Mouse (Mus musculus) MEL (cell line): ENCODE measurements around the gene Il18rap. TPM values are rescaled to one million over a fixed set of nuclear protein-coding genes. Genes with fewer than 3 reads are reported as not detected.

Experiments
- DNase-seq: peaks from one replicate; pipeline ENCODE4 v3.0.0; 2011; ENCODE audit warnings: low read depth, low spot score
- H3K27ac ChIP-seq: 2 replicates; pipeline ENCODE4 v1.5.1; 2012; ENCODE audit warnings: low read depth, mild to moderate bottlenecking, control low read depth, low read length, moderate library complexity; ENCODE audit not compliant: control insufficient read depth
- H3K27me3 ChIP-seq, 2 experiments: fragments of 150-350 bp in 1 of 2; sonication (generic) in 1 of 2; 2 replicates each; pipeline ENCODE4 v1.6.1; 2012; ENCODE audit warnings: low read length in 2 of 2, mild to moderate bottlenecking in 2 of 2, improper control_type of control experiment in 1 of 2, moderate library complexity in 1 of 2; ENCODE audit not compliant: insufficient read depth in 2 of 2, control insufficient read depth in 1 of 2
- H3K36me3 ChIP-seq, 2 experiments: 2 replicates each; pipeline ENCODE4 v1.6.1; 2012 to 2014; ENCODE audit warnings: low read length in 2 of 2, improper control_type of control experiment in 1 of 2, inconsistent platforms in 1 of 2, mild to moderate bottlenecking in 1 of 2; ENCODE audit not compliant: insufficient read depth in 2 of 2, control insufficient read depth in 1 of 2
- H3K4me1 ChIP-seq, 2 experiments: fragments of 150-350 bp in 1 of 2; sonication (generic) in 1 of 2; 2 replicates each; pipeline ENCODE4 v1.6.1; 2012; ENCODE audit warnings: low read length in 2 of 2, improper control_type of control experiment in 1 of 2, mild to moderate bottlenecking in 1 of 2; ENCODE audit not compliant: insufficient read depth in 2 of 2, control insufficient read depth in 1 of 2
- H3K4me3 ChIP-seq, 2 experiments: fragments of 150-350 bp in 1 of 2; sonication (generic) in 1 of 2; 2 replicates each; pipeline ENCODE4 v1.5.1; 2012; ENCODE audit warnings: low read depth in 2 of 2, low read length in 2 of 2, mild to moderate bottlenecking in 2 of 2, moderate library complexity in 2 of 2, control low read depth in 1 of 2, improper control_type of control experiment in 1 of 2; ENCODE audit not compliant: control insufficient read depth in 1 of 2, insufficient read depth in 1 of 2
- H3K79me2 ChIP-seq: 2 replicates; pipeline ENCODE4 v1.6.1; 2012; ENCODE audit warnings: mild to moderate bottlenecking, low read length, moderate library complexity; ENCODE audit not compliant: control insufficient read depth, poor library complexity, insufficient read depth
- H3K9ac ChIP-seq: 2 replicates; pipeline ENCODE4 v1.6.1; 2012; ENCODE audit warnings: low read depth, mild to moderate bottlenecking, control low read depth, low read length, moderate library complexity; ENCODE audit not compliant: control insufficient read depth, poor library complexity, severe bottlenecking
- H3K9me3 ChIP-seq: fragments of 150-350 bp; sonication (generic); replicated peaks from 2 replicates; pipeline ENCODE4 v1.6.1; 2012; ENCODE audit warnings: mild to moderate bottlenecking, low read length, improper control_type of control experiment, moderate library complexity; ENCODE audit not compliant: insufficient read depth
- BHLHE40 ChIP-seq: IDR thresholded peaks from 2 replicates; pipeline ENCODE4 v1.6.1; 2012; ENCODE audit warnings: low read depth, mild to moderate bottlenecking, inconsistent platforms, low read length, improper control_type of control experiment, borderline replicate concordance
- CHD1 ChIP-seq: IDR thresholded peaks from 2 replicates; pipeline ENCODE4 v1.6.1; 2012; ENCODE audit warnings: low read depth, mild to moderate bottlenecking, inconsistent platforms, low read length, improper control_type of control experiment
- CTCF ChIP-seq, 3 experiments: IDR thresholded peaks in 2 of 3; conservative IDR thresholded peaks in 1 of 3; 2 replicates each; pipeline ENCODE4 v1.5.1; 2011 to 2012; ENCODE audit warnings: low read length in 3 of 3, low read depth in 2 of 3, mild to moderate bottlenecking in 2 of 3, improper control_type of control experiment in 1 of 3, inconsistent platforms in 1 of 3, mixed read lengths in 1 of 3, moderate library complexity in 1 of 3; ENCODE audit not compliant: control insufficient read depth in 1 of 3, insufficient read depth in 1 of 3, poor library complexity in 1 of 3, severe bottlenecking in 1 of 3
- E2F4 ChIP-seq: IDR thresholded peaks from 2 replicates; pipeline ENCODE4 v1.6.1; 2011; ENCODE audit warnings: low read depth, low read length, improper control_type of control experiment, borderline replicate concordance
- ELF1 ChIP-seq: IDR thresholded peaks from 2 replicates; pipeline ENCODE4 v1.6.1; 2014; ENCODE audit warnings: low read depth, mild to moderate bottlenecking, inconsistent platforms, low read length, improper control_type of control experiment, moderate library complexity
- EP300 ChIP-seq, 2 experiments: IDR thresholded peaks; 2 replicates each; pipeline ENCODE4 v1.6.1; 2011; ENCODE audit warnings: improper control_type of control experiment in 2 of 2, low read length in 2 of 2, low read depth in 1 of 2, mild to moderate bottlenecking in 1 of 2
- GATA1 ChIP-seq: IDR thresholded peaks from 2 replicates; pipeline ENCODE4 v1.6.1; 2011; ENCODE audit warnings: low read depth, low read length, improper control_type of control experiment
- HCFC1 ChIP-seq: IDR thresholded peaks from 2 replicates; pipeline ENCODE4 v1.6.1; 2012; ENCODE audit warnings: low read depth, mild to moderate bottlenecking, inconsistent platforms, low read length, improper control_type of control experiment, moderate library complexity
- JUND ChIP-seq: IDR thresholded peaks from 2 replicates; pipeline ENCODE4 v1.6.1; 2011; ENCODE audit warnings: low read depth, mild to moderate bottlenecking, improper control_type of control experiment, low read length
- KAT2A ChIP-seq: conservative IDR thresholded peaks from 2 replicates; pipeline ENCODE4 v1.6.1; 2012; ENCODE audit warnings: low read depth, low read length, improper control_type of control experiment, inconsistent platforms
- MAFK ChIP-seq: IDR thresholded peaks from 2 replicates; pipeline ENCODE4 v1.6.1; 2011; ENCODE audit warnings: low read depth, mild to moderate bottlenecking, low read length, improper control_type of control experiment, borderline replicate concordance
- MEF2A ChIP-seq: IDR thresholded peaks from 2 replicates; pipeline ENCODE4 v1.6.1; 2014; ENCODE audit warnings: low read depth, mild to moderate bottlenecking, inconsistent platforms, low read length, improper control_type of control experiment; ENCODE audit not compliant: poor library complexity, insufficient replicate concordance, severe bottlenecking; ENCODE audit errors: extremely low read depth
- MXI1 ChIP-seq: IDR thresholded peaks from 2 replicates; pipeline ENCODE4 v1.6.1; 2011; ENCODE audit warnings: mild to moderate bottlenecking, low read depth, low read length, improper control_type of control experiment
- NELFE ChIP-seq: IDR thresholded peaks from 2 replicates; pipeline ENCODE4 v1.6.1; 2011; ENCODE audit warnings: low read depth, low read length, improper control_type of control experiment
- NRF1 ChIP-seq: IDR thresholded peaks from 2 replicates; pipeline ENCODE4 v1.6.1; 2014; ENCODE audit warnings: low read depth, mild to moderate bottlenecking, inconsistent platforms, low read length, improper control_type of control experiment, moderate library complexity; ENCODE audit not compliant: poor library complexity, insufficient read depth, severe bottlenecking
- POLR2AphosphoS5 ChIP-seq: IDR thresholded peaks from 2 replicates; pipeline ENCODE4 v1.6.1; 2012; ENCODE audit warnings: low read depth, borderline replicate concordance, mild to moderate bottlenecking, inconsistent platforms, low read length, moderate library complexity, mixed read lengths
- RAD21 ChIP-seq: IDR thresholded peaks from 2 replicates; pipeline ENCODE4 v1.6.1; 2011; ENCODE audit warnings: mild to moderate bottlenecking, low read depth, low read length, improper control_type of control experiment
- SIN3A ChIP-seq: IDR thresholded peaks from 2 replicates; pipeline ENCODE4 v1.6.1; 2012; ENCODE audit warnings: low read length, improper control_type of control experiment, inconsistent platforms
- SMC3 ChIP-seq: IDR thresholded peaks from 2 replicates; pipeline ENCODE4 v1.6.1; 2011; ENCODE audit warnings: low read depth, low read length, improper control_type of control experiment
- TAL1 ChIP-seq: IDR thresholded peaks from 2 replicates; pipeline ENCODE4 v1.6.1; 2012; ENCODE audit warnings: mild to moderate bottlenecking, inconsistent platforms, low read length, moderate library complexity, mixed read lengths
- TBP ChIP-seq: IDR thresholded peaks from 2 replicates; pipeline ENCODE4 v1.8.0; 2011; ENCODE audit warnings: low read depth, low read length, improper control_type of control experiment
- TCF12 ChIP-seq: IDR thresholded peaks from 2 replicates; pipeline ENCODE4 v1.6.1; 2014; ENCODE audit warnings: low read depth, mild to moderate bottlenecking, inconsistent platforms, low read length, improper control_type of control experiment, moderate library complexity
- USF2 ChIP-seq, 2 experiments: IDR thresholded peaks; 2 replicates each; pipeline ENCODE4 v1.6.1; 2011 to 2012; ENCODE audit warnings: improper control_type of control experiment in 2 of 2, low read length in 2 of 2, borderline replicate concordance in 1 of 2, inconsistent platforms in 1 of 2, low read depth in 1 of 2, mild to moderate bottlenecking in 1 of 2; ENCODE audit not compliant: insufficient read depth in 1 of 2
- ZC3H11A ChIP-seq: IDR thresholded peaks from 2 replicates; pipeline ENCODE4 v1.6.1; 2012; ENCODE audit warnings: low read depth, mild to moderate bottlenecking, inconsistent platforms, low read length, improper control_type of control experiment
- ZMIZ1 ChIP-seq: IDR thresholded peaks from 2 replicates; pipeline ENCODE4 v1.6.1; 2012; ENCODE audit warnings: low read depth, mild to moderate bottlenecking, inconsistent platforms, low read length, improper control_type of control experiment, moderate library complexity
- ZNF384 ChIP-seq: IDR thresholded peaks from 2 replicates; pipeline ENCODE4 v1.6.1; 2012; ENCODE audit warnings: low read depth, mild to moderate bottlenecking, inconsistent platforms, low read length, improper control_type of control experiment
- polyA plus RNA-seq, 2 experiments: library from polyadenylated mRNA; stranded (reverse) in 1 of 2; unstranded in 1 of 2; fragments of >175 nt in 1 of 2; fragments of >200 nt in 1 of 2; gene quantifications; 2 replicates each; pipeline versions ENCODE4 v1.2.1 to v1.2.4; 2012; ENCODE audit warnings: low replicate concordance in 2 of 2, low read depth in 1 of 2; ENCODE audit not compliant: insufficient read length in 2 of 2, insufficient read depth in 1 of 2, missing spikeins in 1 of 2
- total RNA-seq: library from RNA; depleted of rRNA; stranded (reverse); fragments of 300-350 nt; gene quantifications from 2 replicates; pipeline ENCODE4 v1.2.3, GENCODE M21; 2012

Il18rap gene
- total and polyA plus RNA-seq, 3 experiments, result not detected

DNA sequence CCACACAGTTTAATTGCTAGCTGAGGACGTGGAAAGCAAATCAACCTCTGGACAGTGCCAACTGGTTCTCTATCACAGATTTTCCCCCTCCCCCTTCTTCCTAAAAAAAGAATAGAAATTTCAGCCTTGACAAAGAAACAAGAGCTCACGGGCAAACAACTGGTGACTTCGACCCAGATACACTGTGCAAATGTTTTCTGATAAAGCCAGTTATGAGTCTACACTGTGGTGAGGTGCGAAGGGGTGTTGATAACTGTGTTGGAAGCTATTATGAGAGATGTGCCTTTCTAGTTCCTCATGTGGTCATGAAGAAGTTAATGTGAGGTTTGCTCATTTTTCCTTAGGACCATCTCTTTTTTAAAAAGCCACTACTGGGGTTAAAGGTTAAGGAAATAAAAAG, 54.2 kb downstream of the Il18rap start:
- H3K9me3 ChIP-seq, result no peaks in the 10 kb centered on the region
- H3K36me3 ChIP-seq, result no peaks in the 10 kb centered on the region
- DNase-seq, result no peak
- H3K27ac ChIP-seq, result no peak overlapping the region
- H3K4me3 ChIP-seq, result no peak overlapping the region
- no peak overlapping the region for H3K9ac ChIP-seq
- H3K79me2 ChIP-seq, result no peaks in the 10 kb centered on the region
- no peak for TF ChIP-seq E2F4
- no peak for TF ChIP-seq MXI1
- no peak for TF ChIP-seq HCFC1
- no peak for TF ChIP-seq TCF12
- no peak for TF ChIP-seq BHLHE40
- TF ChIP-seq NRF1, result no peak
- no peak for TF ChIP-seq RAD21
- TF ChIP-seq MAFK, result no peak
- no peak for TF ChIP-seq KAT2A
- no peak for TF ChIP-seq CHD1
- no peak for TF ChIP-seq ELF1
- TF ChIP-seq POLR2AphosphoS5, result no peak
- no peaks in the 10 kb centered on the region for H3K4me1 ChIP-seq
- H3K27me3 ChIP-seq, result peaks cover 0 to 1% of the 10 kb centered on the region in 2 experiments; a peak in 1 of 4 replicates

DNA sequence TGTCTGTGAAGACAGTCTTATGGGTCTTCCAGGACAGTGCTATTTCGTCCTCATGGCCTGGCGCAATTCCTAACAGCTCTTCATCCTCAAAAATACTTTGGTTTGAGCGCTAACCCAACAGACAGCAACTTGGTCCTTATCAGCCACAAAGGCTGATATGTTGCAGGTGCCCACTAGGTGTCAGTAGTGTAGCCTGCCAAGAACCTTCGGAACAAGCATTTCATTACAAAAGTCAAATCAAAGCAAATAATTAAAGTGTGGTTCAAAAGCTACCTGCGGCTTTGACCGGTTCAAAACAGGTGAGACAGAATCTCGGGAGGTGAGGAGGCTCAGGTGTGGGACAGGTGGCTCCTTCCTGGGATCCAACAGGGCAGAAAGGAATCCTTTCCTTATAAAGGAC, 64.6 kb downstream of the Il18rap start, which contains the start of gene Slc9a4:
Gene Slc9a4, plus strand, starts transcription at position 298 of the 400 bp plus-strand sequence.
- Histone ChIP-seq H3K79me2 (no peaks in the 10 kb centered on the region), H3K9me3 (no peaks in the 10 kb centered on the region), H3K27ac (no peak within 1 kb of the TSS), H3K36me3 (no peaks in the 10 kb centered on the region), H3K9ac (no peak within 1 kb of the TSS), H3K27me3 (no peaks in the 10 kb centered on the region), H3K4me3 (no peak within 1 kb of the TSS), H3K4me1 (no peaks in the 10 kb centered on the region)
- DNase-seq, result peak; percentile 37
- TF ChIP-seq POLR2AphosphoS5 (no peak), TAL1 (no peak), CTCF (IDR thresholded peaks at IDR 0.05 in 2 of 3, conservative IDR thresholded peaks at IDR 0.05 in 1 of 3; ENCODE audit: control insufficient read depth in 1 of 3, insufficient read depth in 1 of 3, low read depth in 2 of 3, low read length in 3 of 3, poor library complexity in 1 of 3, severe bottlenecking in 1 of 3) (peak; percentile 64 to 65 (median 64)), ZNF384 (no peak), BHLHE40 (no peak), SIN3A (no peak), USF2 (IDR thresholded peaks at IDR 0.05; ENCODE audit: borderline replicate concordance in 1 of 2, insufficient read depth in 1 of 2, low read depth in 1 of 2, low read length in 2 of 2) (no peak), GATA1 (peak; percentile 37), JUND (no peak), NELFE (no peak), TBP (no peak), ZC3H11A (peak; percentile 35), EP300 (IDR thresholded peaks at IDR 0.05; ENCODE audit: low read depth in 1 of 2, low read length in 2 of 2) (no peak), E2F4 (no peak), SMC3 (peak; percentile 52), MXI1 (no peak), MEF2A (no peak), ZMIZ1 (no peak), RAD21 (peak; percentile 58)
